Mouse (Mus musculus) liver, embryonic 16.5 days (tissue): ENCODE results near the gene Lrrc42. TPM values are rescaled to one million over a fixed set of nuclear protein-coding genes. Genes with fewer than 3 reads are reported as not detected.

Source experiments
- ATAC-seq: fragments of 200-750 bp; cut with Nextera tagmentation; 2 replicates; pipeline ENCODE4 v1.8.0; 2017; ENCODE audit warnings: low read depth, mild to moderate bottlenecking, moderate number of reproducible peaks, moderate library complexity
- H3K27ac ChIP-seq: fragments of 300-500 bp; sonication (generic); 2 replicates; pipeline ENCODE4 v1.5.1; 2014; ENCODE audit warnings: mild to moderate bottlenecking, low read length
- H3K27me3 ChIP-seq: fragments of 300-500 bp; sonication (generic); 2 replicates; pipeline ENCODE4 v1.6.1; 2014; ENCODE audit warnings: low read depth, low read length, mixed read lengths; ENCODE audit not compliant: control insufficient read depth, insufficient read depth
- H3K36me3 ChIP-seq: fragments of 300-500 bp; sonication (generic); 2 replicates; pipeline ENCODE4 v1.6.1; 2014; ENCODE audit warnings: mild to moderate bottlenecking; ENCODE audit not compliant: control insufficient read depth, insufficient read depth
- H3K4me1 ChIP-seq: fragments of 300-500 bp; sonication (generic); 2 replicates; pipeline ENCODE4 v1.6.1; 2014; ENCODE audit warnings: low read depth, low read length, mixed read lengths; ENCODE audit not compliant: control insufficient read depth
- H3K4me2 ChIP-seq: fragments of 300-500 bp; sonication (generic); 2 replicates; pipeline ENCODE4 v1.6.1; 2014; ENCODE audit warnings: low read depth, low read length, mixed read lengths
- H3K4me3 ChIP-seq: fragments of 300-500 bp; sonication (generic); 2 replicates; pipeline ENCODE4 v1.5.1; 2014; ENCODE audit warnings: low read depth, mild to moderate bottlenecking, low read length
- H3K9ac ChIP-seq: fragments of 300-500 bp; sonication (generic); 2 replicates; pipeline ENCODE4 v1.6.1; 2014; ENCODE audit warnings: low read depth, low read length
- H3K9me3 ChIP-seq: fragments of 300-500 bp; sonication (generic); replicated peaks from 2 replicates; pipeline ENCODE4 v1.6.1; 2016; ENCODE audit warnings: low read length; ENCODE audit not compliant: control insufficient read depth
- WGBS: fragments of 180-500 bp; shearing (Covaris S2); extraction: QIAGEN DNeasy Blood & Tissue Kit; methylation state at CpG from one replicate; pipeline ENCODE4 v1.1.7; 2014; ENCODE audit not compliant: insufficient replicate concordance; 5-methylcytosine and 5-hydroxymethylcytosine counted together
- polyA plus RNA-seq: library from polyadenylated mRNA; unstranded; fragments of >200 nt; fragmentation: Nextera tagmentation; extraction: Ambion mirVana; gene quantifications from 2 replicates; pipeline ENCODE4 v1.2.1, GENCODE M21; 2015

Lrrc42 gene
- polyA plus RNA-seq, 1 experiment from 2014 or later, result 13.6 TPM

DNA sequence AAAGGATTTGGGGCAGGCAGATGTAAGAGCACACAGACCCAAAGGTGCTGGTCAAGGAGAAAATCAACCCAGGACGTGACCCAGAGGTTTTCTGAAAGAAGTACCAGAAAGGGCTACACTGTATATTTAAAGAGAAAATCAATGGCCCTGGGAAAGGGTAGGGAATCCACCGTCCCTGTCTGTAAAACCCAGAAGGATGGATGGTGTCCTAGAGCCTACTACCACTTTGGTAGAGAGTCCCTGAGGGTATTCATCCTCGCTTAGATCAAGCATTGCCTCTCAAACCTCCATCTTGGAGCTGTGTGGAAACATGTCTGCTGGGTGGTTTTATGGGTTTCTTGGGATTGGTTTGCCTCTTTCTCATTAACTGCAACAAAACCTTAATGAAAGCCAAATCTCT, 1.1 kb upstream of the Lrrc42 start:
- Histone ChIP-seq H3K27me3 (no peaks in the 10 kb centered on the region), H3K4me2 (peak overlapping the region; percentile 98), H3K9me3 (no peaks in the 10 kb centered on the region), H3K4me3 (peak overlapping the region; percentile 90), H3K9ac (peak overlapping the region; percentile 87), H3K36me3 (no peaks in the 10 kb centered on the region), H3K27ac (no peak overlapping the region), H3K4me1 (peaks cover 23% of the 10 kb centered on the region)
- 55% methylated on average over 3 of the region's 3 CpGs for WGBS
- ATAC-seq, result no peak

DNA sequence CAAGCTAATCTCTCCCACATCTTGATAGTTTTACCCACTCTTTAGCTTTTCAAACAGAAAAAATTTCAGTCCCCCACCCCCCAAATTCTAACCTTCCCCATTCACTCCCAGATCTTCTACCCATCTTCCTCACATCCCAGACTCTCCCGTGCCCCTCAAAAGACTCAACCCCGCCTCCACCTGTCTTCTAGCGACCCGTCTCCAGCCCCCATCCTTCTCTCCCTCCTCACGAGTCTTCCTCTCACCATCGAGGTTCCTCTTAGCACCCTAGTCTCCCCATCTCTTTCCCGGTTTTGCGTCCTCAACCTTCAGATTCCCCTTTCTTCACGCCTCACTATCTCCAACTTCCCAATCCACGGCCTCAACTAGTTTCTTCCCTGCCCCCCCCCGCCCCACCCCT, 810 bp downstream of the Lrrc42 start:
- 1% methylated on average over 11 of the region's 11 CpGs for WGBS
- no peaks in the 10 kb centered on the region for H3K36me3 ChIP-seq
- peak overlapping the region; percentile 87 for H3K9ac ChIP-seq
- peak overlapping the region; percentile 90 for H3K4me3 ChIP-seq
- H3K4me1 ChIP-seq, result peaks cover 29% of the 10 kb centered on the region
- no peak overlapping the region for H3K27ac ChIP-seq
- no peak for ATAC-seq
- H3K4me2 ChIP-seq, result peak overlapping the region; percentile 98
- no peaks in the 10 kb centered on the region for H3K27me3 ChIP-seq
- H3K9me3 ChIP-seq, result no peaks in the 10 kb centered on the region

DNA sequence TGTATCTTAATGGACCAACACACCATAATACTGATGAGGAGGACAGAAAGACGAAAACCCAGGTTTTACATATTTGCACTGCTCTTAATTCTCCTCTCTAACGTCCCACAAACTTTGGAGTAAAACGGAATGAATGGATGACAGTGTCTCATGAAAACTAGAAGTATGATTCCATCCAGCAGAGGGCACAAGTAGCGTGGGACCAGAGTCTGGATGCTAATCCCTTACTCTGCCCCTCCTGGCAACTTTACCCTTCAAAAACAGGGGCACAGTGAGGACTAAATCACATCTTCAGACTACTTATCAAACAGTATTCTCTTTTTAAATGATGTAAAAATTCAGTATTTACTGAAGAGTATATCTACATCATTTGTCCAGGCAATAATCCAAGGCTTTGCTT, 2.8 kb downstream of the Lrrc42 start:
- WGBS, result 25% methylated on average over 4 of the region's 4 CpGs
- no peaks in the 10 kb centered on the region for H3K9me3 ChIP-seq
- no peak overlapping the region for H3K4me3 ChIP-seq
- no peak overlapping the region for H3K27ac ChIP-seq
- H3K27me3 ChIP-seq, result no peaks in the 10 kb centered on the region
- H3K9ac ChIP-seq, result no peak overlapping the region
- H3K36me3 ChIP-seq, result no peaks in the 10 kb centered on the region
- H3K4me2 ChIP-seq, result no peak overlapping the region
- peaks cover 31% of the 10 kb centered on the region for H3K4me1 ChIP-seq
- no peak for ATAC-seq

DNA sequence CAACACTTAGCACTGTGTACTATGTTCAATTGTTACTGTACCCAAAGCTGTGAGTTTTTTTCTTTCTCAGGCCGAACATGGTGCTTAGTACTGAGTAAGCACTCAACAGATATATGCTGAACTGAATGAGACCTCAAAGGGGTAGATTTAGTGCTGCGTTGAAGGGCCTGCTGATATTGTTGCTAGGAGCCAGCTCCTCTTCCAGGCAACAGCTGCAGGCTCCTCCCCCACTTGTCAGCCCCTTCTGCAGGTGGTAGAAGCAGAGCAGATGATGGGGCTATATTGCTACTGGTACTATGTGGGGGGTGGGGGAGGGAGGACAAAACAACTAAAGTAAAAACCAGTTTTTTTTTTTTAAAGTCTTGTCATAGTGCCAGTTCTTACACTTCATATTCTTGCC, 3.9 kb downstream of the Lrrc42 start:
- ATAC-seq, result no peak
- WGBS, result 56% methylated on average over 2 of the region's 2 CpGs

DNA sequence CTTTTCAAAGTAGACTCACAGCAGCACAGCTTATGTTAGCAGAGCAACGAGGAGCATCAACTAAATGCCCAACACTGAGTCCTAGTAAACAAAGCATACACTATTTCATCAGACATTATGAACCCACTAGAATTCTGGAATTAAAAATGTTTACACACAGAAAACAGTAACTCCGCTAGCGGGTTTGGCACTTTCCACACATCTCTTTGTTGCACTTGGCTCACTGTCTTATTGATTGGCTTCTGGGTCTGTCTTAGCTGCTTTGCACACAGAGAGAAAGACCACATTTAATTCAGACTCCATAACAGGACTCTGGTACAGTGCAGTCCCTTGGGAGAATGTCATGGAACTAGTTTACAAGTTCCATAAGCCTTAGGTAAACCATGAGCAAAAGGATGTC, 5.3 kb downstream of the Lrrc42 start:
- Histone ChIP-seq H3K9me3 (no peaks in the 10 kb centered on the region), H3K9ac (no peak overlapping the region), H3K36me3 (no peaks in the 10 kb centered on the region), H3K4me3 (no peak overlapping the region), H3K4me2 (no peak overlapping the region), H3K27me3 (no peaks in the 10 kb centered on the region), H3K4me1 (peaks cover 23% of the 10 kb centered on the region), H3K27ac (no peak overlapping the region)
- 71% methylated on average over 3 of the region's 3 CpGs for WGBS
- no peak for ATAC-seq

More for the DNA sequence above, 3.9 kb downstream of the Lrrc42 start:
- Histone ChIP-seq H3K4me2 (no peak overlapping the region), H3K9ac (no peak overlapping the region), H3K4me3 (no peak overlapping the region), H3K9me3 (no peaks in the 10 kb centered on the region), H3K4me1 (peaks cover 30% of the 10 kb centered on the region), H3K27ac (no peak overlapping the region), H3K36me3 (no peaks in the 10 kb centered on the region), H3K27me3 (no peaks in the 10 kb centered on the region)

DNA sequence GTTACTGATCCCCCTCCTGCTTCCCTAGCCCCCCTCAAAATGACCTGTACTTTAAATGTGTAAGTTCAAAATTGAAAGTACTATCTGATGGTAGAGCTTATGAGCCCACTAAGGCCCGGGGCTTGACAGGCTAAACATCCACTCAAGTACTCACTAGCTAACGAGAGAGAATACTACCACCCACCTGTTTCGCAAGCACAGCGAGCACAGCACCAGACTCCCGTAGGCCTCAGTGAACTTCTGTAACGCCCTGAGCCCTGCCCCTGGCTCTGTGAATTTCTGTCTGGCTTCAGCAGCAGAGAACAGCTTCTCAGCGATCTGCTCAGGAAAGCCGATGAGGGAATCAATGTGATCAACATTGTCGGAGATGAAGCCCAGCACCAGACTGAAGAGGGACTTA, 6.2 kb downstream of the Lrrc42 start:
- Histone ChIP-seq H3K4me3 (no peak overlapping the region), H3K36me3 (no peaks in the 10 kb centered on the region), H3K4me2 (no peak overlapping the region), H3K27me3 (no peaks in the 10 kb centered on the region), H3K4me1 (peaks cover 14% of the 10 kb centered on the region), H3K9ac (no peak overlapping the region), H3K27ac (peak overlapping the region; percentile 34; the same call in 1 of the 2 replicates), H3K9me3 (no peaks in the 10 kb centered on the region)
- peak; percentile 71 for ATAC-seq
- WGBS, result 68% methylated on average over 9 of the region's 9 CpGs

DNA sequence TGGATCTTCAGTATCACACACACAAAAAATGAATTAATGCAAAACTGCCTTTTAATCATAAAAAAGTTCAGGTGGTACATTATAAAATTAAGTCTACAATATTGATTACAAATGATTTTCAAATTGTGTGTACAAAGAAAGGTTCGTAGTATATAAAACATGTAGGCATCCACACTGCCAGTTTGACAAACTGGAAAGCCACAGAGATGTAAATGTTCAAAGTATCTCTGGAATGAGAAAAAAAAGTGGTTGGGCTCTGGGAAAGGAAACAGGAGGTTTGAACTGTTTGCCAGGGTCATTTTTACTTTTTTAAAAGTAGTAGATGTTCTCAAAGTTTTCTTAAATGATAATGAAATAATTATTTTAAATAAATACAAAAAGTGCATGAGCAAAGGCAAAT, 7.3 kb downstream of the Lrrc42 start:
- H3K4me2 ChIP-seq, result no peak overlapping the region
- H3K4me1 ChIP-seq, result peaks cover 11% of the 10 kb centered on the region
- no peak overlapping the region for H3K4me3 ChIP-seq
- no peaks in the 10 kb centered on the region for H3K27me3 ChIP-seq
- no peak overlapping the region for H3K9ac ChIP-seq
- H3K9me3 ChIP-seq, result no peaks in the 10 kb centered on the region
- H3K36me3 ChIP-seq, result no peaks in the 10 kb centered on the region
- 55% methylated on average over 1 of the region's 1 CpGs for WGBS
- no peak overlapping the region for H3K27ac ChIP-seq
- ATAC-seq, result no peak

DNA sequence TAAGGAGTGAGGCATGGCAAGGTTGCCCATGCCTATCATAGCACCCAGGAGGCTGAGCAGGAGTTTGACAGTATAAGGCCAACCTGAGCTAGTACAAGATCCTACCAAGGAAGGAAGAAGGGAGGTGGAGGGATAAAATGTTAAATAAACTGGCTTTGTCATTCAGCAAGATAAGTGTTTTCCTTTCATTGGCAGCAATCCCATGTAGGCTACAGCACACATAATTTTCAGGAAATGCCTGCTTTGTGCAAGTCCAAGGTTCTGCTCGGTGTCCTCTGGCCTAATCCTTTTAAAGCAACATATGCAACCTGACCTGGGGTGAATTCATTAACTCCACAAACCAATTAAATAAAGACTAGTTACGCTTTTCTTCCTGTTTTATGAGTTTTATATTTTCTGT, 8.0 kb downstream of the Lrrc42 start:
- no peak overlapping the region for H3K4me3 ChIP-seq
- ATAC-seq, result 0 out of 2 replicates have a peak, but pooled peaks have one; percentile 50
- no peaks in the 10 kb centered on the region for H3K27me3 ChIP-seq
- no peaks in the 10 kb centered on the region for H3K9me3 ChIP-seq
- H3K4me1 ChIP-seq, result peaks cover 11% of the 10 kb centered on the region
- H3K27ac ChIP-seq, result no peak overlapping the region
- WGBS, result 51% methylated on average over 2 of the region's 2 CpGs
- H3K9ac ChIP-seq, result no peak overlapping the region
- no peak overlapping the region for H3K4me2 ChIP-seq
- no peaks in the 10 kb centered on the region for H3K36me3 ChIP-seq

DNA sequence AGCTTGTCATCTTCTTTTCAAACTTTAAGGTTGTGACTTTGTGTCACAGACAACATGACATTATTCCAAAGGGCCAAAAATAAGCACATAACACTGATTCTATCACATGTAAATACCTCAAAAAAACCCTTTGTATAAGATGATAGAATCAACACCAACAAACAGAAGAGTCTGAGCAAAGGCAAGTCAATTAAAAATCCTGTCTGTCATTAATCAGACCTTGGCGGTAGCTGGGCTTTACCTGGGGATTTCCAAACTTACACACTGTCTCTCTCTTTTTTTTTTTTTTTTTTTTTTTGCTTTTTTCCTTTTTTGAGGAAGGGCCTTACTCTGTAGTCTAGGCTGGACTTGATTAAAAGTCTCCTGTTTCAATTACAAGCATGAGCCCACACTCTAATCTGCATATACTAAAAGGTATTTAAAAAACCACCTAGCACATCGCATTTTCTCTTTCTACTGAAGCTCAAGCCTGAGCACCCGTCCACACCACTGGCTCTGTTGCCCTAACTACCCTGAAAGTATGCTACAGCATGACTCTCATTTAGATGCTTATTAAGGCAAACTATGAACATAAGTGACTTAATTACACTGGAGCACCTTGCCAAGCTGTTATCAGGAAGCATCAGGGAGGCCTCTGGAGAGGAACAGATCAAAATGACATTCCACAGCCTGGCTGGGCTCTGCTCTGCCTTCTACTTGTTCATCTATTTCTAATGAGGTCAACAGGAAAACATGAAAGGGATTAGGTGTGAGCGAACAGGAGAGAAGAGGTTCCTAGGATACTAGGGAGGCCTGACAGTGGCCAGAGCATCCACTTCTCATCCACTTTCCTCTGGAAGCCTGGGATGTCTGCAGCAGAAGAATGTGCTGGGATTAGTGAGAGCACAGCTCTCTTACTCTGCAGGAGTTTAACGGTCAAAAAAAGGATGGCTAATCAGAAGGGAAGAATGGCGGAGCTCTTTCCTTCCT, 9.7 kb downstream of the Lrrc42 start:
- no peaks in the 10 kb centered on the region for H3K9me3 ChIP-seq
- H3K27ac ChIP-seq, result no peak overlapping the region
- no peak overlapping the region for H3K4me3 ChIP-seq
- H3K4me2 ChIP-seq, result no peak overlapping the region
- no peak overlapping the region for H3K9ac ChIP-seq
- ATAC-seq, result no peak
- peaks cover 4% of the 10 kb centered on the region for H3K4me1 ChIP-seq
- H3K27me3 ChIP-seq, result no peaks in the 10 kb centered on the region
- peaks cover 4% of the 10 kb centered on the region; the same call in 1 of the 2 replicates for H3K36me3 ChIP-seq
- WGBS, result 79% methylated on average over 6 of the region's 6 CpGs
